Mouse (Mus musculus) olfactory bulb, adult 2 months (tissue): Measurements from ENCODE around the gene Lck.

ENCODE experiments used
- CTCF ChIP-seq: fragments of 200-500 bp; IDR thresholded peaks from 2 replicates; pipeline ENCODE4 v1.5.1; 2012; ENCODE audit warnings: low read depth, mild to moderate bottlenecking, low read length, moderate library complexity; ENCODE audit not compliant: insufficient read depth
- POLR2A ChIP-seq: fragments of 200-500 bp; IDR thresholded peaks from 2 replicates; pipeline ENCODE4 v1.6.1; 2012; ENCODE audit warnings: mild to moderate bottlenecking, low read depth, low read length, moderate library complexity; ENCODE audit not compliant: insufficient read depth

- TF ChIP-seq CTCF (no peak), POLR2A (no peak)
Measured at GRCm38 (mm10) chr4:129549306-129549705, 24.1 kb downstream of the Lck start.
